Mouse (Mus musculus) spleen, postnatal 14 days (tissue): ENCODE measurements around the gene Olfr1200.

Experiments
- DNase-seq, 2 experiments: peaks; one replicate each; pipeline ENCODE4 v3.0.0; 2021 to 2022; ENCODE audit warnings: low spot score in 2 of 2

Gene Olfr1200

DNA sequence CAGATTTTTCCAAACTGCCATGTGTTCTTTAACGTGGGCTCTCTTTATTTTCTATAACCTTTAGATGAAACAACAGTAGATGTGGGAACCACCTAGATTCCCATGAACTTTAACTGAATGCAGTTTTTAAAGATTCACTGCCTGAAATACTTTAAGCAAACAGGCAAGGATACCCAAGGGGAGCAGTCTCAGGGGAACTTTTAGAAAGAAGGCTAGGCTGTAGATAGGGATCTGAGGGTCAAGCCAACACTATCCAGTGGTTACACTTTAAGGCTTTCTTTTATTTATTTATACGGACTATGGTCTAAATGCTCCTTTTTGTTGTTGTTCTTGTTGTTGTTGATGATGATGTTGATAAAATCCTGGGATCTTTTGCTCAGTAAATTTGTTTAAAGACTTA, at the start of gene Olfr1200:
Gene Olfr1200 (minus strand): TSS at position 101 of the 400 bp plus-strand sequence.
- no peak for DNase-seq

DNA sequence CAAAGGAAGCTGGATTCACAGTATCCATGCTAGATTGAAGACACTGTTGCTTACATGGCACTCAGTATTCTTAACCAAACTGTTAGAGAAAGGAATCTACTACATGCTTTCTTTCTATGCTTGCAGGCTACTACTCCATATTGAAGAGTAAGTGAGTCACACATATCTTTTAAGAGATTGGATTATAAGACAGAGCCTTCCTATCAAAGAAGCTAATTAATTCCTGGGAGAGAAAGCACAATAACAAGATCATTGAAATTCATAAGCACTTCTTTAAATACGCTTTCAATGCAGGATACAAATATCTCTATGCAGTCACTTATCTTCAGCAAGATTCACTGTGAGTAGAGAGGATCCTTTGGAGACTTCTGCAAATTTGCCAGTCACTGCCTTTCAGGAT, 43.9 kb upstream of the Olfr1200 start, which contains the start of gene Olfr1202:
Gene Olfr1202 (plus strand): TSS at position 301 of the 400 bp plus-strand sequence.
- DNase-seq: no peak

DNA sequence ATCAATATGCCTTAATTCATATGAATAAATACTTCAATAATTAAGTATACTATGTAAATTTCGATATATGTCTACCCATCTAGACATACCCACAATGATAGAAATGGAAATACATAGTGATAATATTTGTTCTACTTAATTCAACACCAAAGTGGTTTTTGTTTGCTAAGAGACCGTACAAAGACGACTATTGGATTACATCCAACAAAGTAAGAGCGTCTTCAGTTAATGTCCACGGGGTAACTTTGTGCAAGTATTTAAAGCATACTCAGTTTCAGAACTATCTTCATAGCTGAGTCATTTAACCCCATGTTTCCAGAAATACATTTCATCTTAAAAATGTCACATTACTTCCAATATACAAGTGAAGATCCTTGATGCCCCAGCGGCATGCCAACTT, 22.4 kb upstream of the Olfr1200 start, which contains the start of gene Olfr1201:
Gene Olfr1201 (plus strand): TSS at position 301 of the 400 bp plus-strand sequence.
- DNase-seq: no peak

DNA sequence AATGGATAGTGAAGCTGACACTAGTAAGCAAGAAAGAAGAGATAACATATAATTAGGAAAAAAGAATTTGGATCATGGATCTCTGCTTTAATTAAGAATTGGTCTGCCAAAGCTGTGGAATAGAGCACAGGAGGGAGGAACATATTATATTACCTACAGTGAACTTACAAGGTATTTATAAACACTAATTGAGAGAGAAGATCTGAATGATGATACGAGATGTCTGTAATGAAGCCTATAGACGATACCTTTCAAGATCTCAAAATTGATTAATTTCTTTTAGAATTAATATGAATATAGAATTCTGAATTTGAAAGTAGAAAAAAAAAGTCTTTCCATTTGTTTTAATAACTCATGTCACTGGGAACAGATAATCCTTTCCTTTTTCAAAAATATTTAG, 9.9 kb downstream of the Olfr1200 start, which contains the start of gene Olfr1199:
Gene Olfr1199 (minus strand): TSS at position 101 of the 400 bp plus-strand sequence.
- no peak for DNase-seq

DNA sequence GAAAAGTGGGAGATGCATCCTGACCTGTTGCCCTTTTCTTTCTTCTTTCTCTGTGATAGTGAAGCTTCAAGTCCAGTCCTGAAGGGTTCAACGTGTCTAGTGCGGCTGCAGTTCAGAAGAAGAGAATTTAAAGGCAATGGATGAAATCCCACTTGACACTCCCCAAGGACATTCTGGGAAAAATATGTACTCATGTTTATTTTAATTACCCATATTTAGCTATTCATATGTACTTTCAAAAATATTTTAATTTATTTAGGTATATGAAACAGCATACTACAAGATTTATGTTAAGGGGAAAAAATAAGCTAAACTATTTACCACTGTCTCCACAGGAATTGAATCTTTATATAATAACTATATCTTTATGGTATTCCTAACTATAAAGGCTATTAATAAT, 19.0 kb downstream of the Olfr1200 start, which contains the start of gene Olfr1198:
Gene Olfr1198 (minus strand): TSS at position 101 of the 400 bp plus-strand sequence.
- DNase-seq: no peak

DNA sequence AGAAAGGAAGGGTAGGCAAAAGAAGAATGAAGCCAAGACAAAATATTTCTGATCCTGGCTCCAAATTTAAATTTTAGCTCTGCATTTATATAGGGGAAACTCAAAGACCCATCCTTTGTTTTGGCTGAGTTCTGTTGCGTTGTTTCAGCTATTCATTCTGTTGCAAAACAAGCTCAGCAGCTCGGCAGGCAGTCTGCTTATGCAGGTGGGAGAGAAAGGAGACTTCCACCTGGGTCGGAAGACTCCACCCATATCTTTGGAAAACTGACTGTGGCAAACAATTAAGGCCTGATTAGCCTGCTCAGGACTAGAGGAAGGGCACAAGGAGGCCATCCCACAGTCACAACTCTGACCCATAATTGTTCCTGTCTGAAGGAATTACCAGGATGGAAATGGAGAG, 26.9 kb downstream of the Olfr1200 start:
- DNase-seq: no peak

DNA sequence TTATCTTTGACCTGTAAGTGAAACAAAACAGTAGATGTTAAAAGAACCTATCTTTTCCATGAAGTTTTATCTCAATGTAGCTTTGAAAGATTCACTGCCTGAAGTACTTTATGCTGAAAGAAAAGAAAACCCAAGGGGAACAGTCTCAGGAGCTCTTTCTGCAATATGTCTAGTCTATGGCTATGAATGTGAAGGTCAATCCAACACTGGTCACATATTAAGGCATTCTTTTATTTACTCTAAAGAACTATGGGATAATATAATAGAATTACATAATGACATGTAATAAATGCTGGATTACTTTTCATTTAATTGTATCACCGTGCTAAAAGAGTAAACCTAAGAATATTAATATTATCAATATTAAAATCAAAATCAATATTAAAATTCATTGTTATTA, 38.0 kb downstream of the Olfr1200 start, which contains the start of gene Olfr1197:
Gene Olfr1197 (minus strand): TSS at position 101 of the 400 bp plus-strand sequence.
- no peak for DNase-seq
